Comparison of ENCODE assay signal across 32 mouse cellular contexts in genomic region chrX:169473518-169473917, GRCm38 (mm10).
"Had no signal": no experiment of that assay in that cellular context is flagged by ENCODE, and none has a peak within 500 bp of the region (broad histone marks: within the 10 kb centered on the region; RNA-seq: fewer than 3 reads in every experiment).

No protein-coding gene starts in this region.

- H3K4me2 ChIP-seq: heart, embryonic 11.5 days; heart, embryonic 13.5 days; heart, embryonic 15.5 days; hindbrain, embryonic 12.5 days; hindbrain, embryonic 13.5 days; hindbrain, embryonic 14.5 days; hindbrain, embryonic 15.5 days; kidney, embryonic 15.5 days had no signal

- H3K9me3 ChIP-seq: heart, embryonic 10.5 days; heart, embryonic 13.5 days; heart, embryonic 15.5 days; hindbrain, embryonic 10.5 days; hindbrain, embryonic 12.5 days; hindbrain, embryonic 13.5 days; hindbrain, embryonic 15.5 days; kidney, embryonic 15.5 days had no signal

- H3K4me1 ChIP-seq: heart, embryonic 10.5 days; hindbrain, embryonic 10.5 days; hindbrain, embryonic 12.5 days; hindbrain, embryonic 13.5 days; hindbrain, embryonic 15.5 days; kidney, embryonic 15.5 days had no signal

- DNase-seq: heart, adult 18-20 months; heart, adult 2 months; heart, postnatal 10 days; heart, postnatal 14 days; heart, postnatal 36 days; heart, postnatal 4 days; kidney, adult 11 months; kidney, adult 18-20 months; kidney, adult 8-10 months; kidney, adult 9 months; kidney, postnatal 10 days; kidney, postnatal 14 days; kidney, postnatal 25 days; kidney, postnatal 4 days; layer of hippocampus, adult 9-11 months; layer of hippocampus, postnatal 36 days had no signal

- H3K27me3 ChIP-seq: heart, embryonic 13.5 days; heart, embryonic 15.5 days had no signal

- H3K9ac ChIP-seq: heart, embryonic 13.5 days; heart, embryonic 15.5 days; hindbrain, embryonic 12.5 days; hindbrain, embryonic 13.5 days; hindbrain, embryonic 14.5 days; hindbrain, embryonic 15.5 days; kidney, embryonic 15.5 days had no signal

- H3K27ac ChIP-seq: heart, adult 2 months; heart, embryonic 10.5 days; heart, embryonic 13.5 days; heart, embryonic 15.5 days; hindbrain, embryonic 10.5 days; hindbrain, embryonic 12.5 days; hindbrain, embryonic 13.5 days; hindbrain, embryonic 14.5 days; hindbrain, embryonic 15.5 days; hindbrain, postnatal 0 days; kidney, embryonic 15.5 days; kidney, postnatal 0 days; layer of hippocampus, adult 2 months; left cerebral cortex, adult 2 months had no signal

- H3K4me3 ChIP-seq: heart, adult 2 months; heart, embryonic 10.5 days; heart, embryonic 13.5 days; heart, embryonic 15.5 days; hindbrain, embryonic 10.5 days; hindbrain, embryonic 12.5 days; hindbrain, embryonic 13.5 days; hindbrain, embryonic 15.5 days; kidney, embryonic 15.5 days; layer of hippocampus, adult 2 months; left cerebral cortex, adult 2 months had no signal

- H3K36me3 ChIP-seq: heart, embryonic 10.5 days; heart, embryonic 13.5 days; heart, embryonic 15.5 days; hindbrain, embryonic 10.5 days; hindbrain, embryonic 12.5 days; hindbrain, embryonic 13.5 days; hindbrain, embryonic 15.5 days; kidney, embryonic 15.5 days had no signal

- ATAC-seq: hindbrain, embryonic 16.5 days; hindbrain, postnatal 0 days; inflammation-experienced regulatory T-cells, adult 6 months had no signal
